Mouse (Mus musculus) frontal cortex, adult (tissue): Measurements from ENCODE around the gene Mmd2.

Experiments used
- ATAC-seq: cut with Nextera tagmentation; 2 replicates; pipeline ENCODE4 v1.9.2; 2017; ENCODE audit warnings: mild to moderate bottlenecking, moderate library complexity, mixed read lengths; ENCODE audit not compliant: low TSS enrichment

Mmd2 gene

DNA sequence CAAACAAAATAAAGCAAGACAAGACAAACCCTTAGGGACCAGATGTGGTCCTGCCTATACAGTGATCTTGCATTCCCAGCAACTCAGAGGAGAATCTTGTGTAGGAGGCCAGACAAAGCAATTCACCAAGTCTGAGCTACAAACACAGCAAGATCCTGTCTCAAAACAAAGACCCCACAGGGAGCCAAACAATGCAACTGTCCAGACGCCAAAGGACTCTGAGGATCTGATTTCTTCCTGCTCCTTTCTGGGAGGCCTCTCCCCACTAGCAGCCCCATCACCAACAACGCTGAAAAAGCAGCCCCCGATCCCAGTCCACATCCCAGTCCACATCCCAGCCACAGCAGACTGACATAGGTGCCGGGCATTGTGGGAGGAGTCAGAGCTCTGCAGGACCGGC, 62.3 kb downstream of the Mmd2 start:
- no peak for ATAC-seq

DNA sequence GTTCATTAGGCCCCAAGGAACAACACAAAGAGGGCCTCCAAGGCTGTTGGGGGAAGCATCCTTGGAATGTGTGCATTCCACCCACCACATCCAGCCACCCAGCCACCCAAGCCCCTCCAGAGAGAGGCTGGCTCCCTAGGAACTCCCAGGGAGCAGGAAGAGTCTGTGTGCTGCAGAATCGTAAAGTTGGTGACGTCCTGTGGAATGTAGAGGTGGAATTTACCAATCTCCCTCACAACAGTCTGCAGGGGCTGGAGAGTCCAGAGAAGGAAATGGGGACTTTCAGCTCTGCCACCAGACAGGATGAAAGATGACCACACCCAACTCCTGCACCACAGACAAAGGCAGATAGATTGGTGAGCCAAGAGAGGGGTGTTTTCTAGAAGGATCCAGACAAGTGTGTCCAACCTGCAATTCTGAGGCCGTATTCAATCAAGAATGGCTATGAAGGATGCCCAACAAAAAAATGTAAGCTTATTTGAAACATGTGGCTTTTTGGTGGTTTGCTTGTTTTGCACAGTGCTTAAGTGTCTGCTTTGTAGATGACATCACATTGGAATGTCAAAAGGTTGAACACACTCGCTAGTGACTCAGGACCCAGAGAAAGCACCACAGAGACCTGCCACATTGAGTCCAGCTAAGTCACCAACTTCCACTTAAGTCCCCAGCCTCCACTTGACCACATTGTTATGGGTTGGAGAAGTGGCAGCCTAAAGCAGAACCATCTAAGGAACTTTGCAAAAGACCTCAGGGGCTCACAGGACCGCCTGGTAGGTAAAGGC, 63.4 kb downstream of the Mmd2 start:
- ATAC-seq = no peak

DNA sequence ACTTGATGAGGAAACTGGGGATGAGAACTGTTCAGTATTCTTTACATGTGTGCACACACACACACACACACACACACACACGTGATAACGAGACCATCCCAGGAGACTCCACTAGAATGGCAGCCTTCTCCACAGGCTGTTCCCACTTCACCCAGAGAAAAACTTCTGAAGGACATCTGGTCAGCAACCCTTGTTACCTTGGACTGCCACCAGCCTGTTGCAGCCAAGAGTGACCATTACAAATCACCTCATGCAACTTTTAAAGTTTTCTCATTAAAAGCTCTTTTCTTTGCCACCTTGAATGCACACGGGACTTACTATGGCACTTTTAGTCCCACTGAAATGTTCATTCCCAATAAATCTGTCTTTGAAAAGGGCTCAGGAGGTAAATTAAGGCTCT, 71.3 kb downstream of the Mmd2 start:
- ATAC-seq = no peak

DNA sequence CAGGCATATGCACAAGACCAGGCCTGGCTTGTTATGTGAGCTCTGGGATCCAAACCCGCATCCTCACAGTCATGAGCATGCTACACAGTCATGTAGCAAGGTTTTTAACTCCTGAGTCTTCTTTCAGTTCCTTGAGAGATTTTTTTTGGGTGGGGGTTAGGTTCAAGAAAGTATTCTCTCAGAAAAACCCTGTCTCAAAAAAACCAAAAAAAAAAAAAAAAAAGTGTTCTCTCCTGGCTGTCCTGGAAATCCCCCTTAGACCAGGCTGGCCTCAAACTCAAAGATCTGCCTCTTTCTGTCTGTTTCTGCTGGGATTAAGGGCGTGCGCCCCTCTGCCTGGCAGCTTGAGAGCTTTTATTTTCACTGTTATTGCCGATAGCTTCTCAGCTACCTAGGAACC, 73.2 kb downstream of the Mmd2 start:
- ATAC-seq = no peak

DNA sequence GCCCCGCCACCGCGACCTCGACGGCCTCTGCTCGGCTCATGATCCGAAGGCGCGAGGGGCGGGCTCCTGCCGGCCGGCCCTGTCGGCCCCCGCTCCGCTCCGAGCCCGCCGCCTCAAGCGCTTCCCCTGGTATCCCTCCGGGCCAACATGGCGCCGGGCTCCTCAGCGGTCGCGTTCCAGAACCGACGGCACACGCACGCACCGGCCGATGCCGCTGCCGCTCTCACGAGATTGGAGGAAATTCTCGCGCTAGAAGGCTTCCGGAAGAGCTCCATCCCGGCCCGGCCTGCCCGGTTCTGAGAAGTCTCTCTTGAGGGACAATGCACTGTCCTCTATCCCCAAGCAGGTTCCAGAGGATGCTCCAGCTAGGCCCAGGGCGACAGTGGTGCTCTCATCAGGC, 78.7 kb downstream of the Mmd2 start, which contains the start of gene Papolb:
Papolb (minus strand) TSS at position 162 of the 400 bp plus-strand sequence.
- ATAC-seq = no peak

DNA sequence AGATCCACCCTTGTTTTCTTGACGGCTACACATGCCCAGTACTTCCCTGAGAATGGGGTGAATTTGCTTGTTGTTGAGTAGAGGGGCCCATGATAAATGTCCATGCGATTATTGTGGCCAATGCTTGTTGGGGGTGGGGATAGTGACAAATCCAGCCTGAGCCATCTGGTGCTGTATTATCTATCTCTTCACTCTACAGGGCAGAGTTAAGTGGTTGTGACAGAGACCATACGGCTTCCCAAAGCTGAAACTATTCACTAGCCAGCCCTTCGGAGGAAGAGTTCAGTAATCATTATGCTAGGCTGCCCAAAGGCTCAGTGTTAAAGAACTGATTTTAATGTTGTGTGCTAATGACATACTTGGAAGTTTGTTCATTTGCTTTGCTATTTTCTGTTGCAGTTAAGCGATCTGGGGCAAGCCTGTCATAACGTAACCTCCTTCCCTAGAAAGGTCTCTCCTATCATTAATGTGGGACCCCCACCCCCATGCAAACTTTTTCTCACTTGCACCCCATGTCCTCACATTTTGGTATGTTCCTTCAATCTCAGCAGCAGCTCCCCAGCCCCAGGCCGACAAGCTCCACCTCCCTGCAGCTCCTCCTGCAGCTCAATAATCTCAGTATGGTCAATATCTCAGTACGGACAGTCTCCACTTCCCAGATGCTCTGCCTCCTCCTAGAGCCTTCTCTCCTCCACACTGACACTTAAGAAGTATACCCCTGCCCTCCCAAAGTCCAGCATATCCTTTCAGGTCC, 83.7 kb downstream of the Mmd2 start:
- no peak for ATAC-seq

DNA sequence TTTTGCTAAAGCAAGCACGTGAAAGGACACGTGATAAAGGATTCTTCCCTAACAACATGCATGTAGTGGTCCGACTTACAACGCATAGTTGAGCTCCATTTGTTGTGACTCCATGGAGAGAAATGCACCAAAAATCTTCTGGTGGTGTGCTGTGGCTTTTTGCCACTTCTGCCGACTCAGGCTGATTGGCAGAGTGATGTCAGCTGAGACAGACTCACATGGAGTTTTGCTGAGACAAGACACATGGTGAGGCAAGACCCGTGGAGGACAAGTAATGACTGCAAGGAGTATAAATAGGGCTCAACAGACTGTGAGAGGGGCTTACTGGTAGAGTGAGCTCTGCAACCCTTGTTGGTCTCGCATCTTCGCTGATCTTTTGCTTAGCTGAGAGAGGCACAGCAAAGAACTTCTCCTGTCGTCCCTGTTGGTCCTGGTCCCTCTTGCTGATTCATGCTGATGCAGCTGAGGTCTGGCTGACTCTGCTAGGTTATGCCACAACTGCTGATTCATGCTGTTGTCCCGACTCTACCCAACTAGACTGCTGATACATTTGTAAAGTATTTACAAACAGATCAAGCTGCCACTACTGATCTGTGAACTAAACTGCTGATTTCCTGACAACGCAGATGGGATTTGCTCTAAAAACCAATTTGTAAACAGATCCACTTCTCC, 87.3 kb downstream of the Mmd2 start:
- no peak for ATAC-seq

DNA sequence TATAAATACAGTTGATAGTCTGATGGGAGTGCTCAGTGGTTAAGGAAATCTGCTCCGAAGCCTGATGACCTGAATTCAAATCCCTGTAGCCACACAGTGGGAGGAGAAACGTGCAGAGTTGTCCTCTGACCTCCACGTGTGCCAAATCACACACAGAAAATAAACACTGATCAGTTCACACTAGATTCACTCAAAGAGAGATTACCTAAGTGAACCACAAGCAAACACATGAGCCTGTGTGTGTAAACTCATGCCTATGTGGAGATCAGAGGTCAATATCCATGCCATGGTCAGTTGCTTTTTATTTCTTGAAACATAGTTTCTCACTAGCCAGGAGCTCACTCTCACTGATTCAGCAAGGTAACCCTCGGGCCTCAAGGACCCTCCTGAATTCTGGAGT, 88.2 kb downstream of the Mmd2 start:
- ATAC-seq = no peak

DNA sequence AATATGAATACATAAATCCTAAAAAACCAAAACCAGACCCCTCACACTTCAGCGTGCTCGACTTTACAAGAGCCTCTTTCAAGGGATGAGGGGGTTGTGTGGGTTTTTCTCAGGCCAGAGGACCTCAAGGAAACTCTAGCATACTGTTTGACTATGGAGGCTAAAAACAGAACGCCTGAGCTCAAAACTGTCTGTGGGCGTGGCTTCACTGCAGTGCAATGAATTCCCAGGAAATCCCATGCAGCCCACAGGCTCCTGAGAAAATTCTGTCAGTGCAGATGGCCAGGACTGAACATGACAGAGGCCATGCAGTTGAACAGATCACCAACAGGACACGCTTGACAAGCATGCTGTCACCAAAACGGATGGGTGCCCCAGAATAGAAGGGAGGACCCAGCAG, 89.6 kb downstream of the Mmd2 start:
- peak; percentile 80; the same call in 1 of the 2 replicates for ATAC-seq
